Mouse (Mus musculus) E14TG2a.4 (cell line): ENCODE results near the gene Grm4.

Experiments used
- CTCF ChIP-seq: conservative IDR thresholded peaks from 2 replicates; pipeline ENCODE4 v1.5.1; 2014; ENCODE audit warnings: low read length
- NANOG ChIP-seq: IDR thresholded peaks from 2 replicates; pipeline ENCODE4 v1.6.1; 2014; ENCODE audit warnings: borderline replicate concordance, low read length, mixed read lengths
- POU5F1 ChIP-seq: IDR thresholded peaks from 2 replicates; pipeline ENCODE4 v1.6.1; 2014; ENCODE audit warnings: low read length, borderline replicate concordance

DNA sequence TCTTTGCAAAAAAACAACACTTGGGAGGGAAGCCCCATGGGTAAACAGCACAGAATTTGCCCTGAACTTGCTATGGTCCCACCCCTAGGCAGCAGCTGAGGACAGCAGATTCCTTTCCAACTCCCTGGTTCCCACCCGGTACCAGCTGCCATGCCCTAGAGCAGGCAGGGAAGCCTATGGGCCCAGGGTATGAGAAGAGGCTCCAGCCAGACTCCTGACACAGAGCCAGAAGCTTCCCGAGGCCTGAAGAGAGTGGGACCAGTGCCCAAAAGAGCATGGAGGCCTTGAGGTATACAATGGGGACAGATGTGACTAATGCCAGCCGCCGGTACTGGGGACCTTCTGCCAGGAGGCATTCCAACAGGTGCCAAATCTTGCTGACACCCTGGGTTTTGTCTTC lies 114.2 kb downstream of the Grm4 start:
- no peak; the same call in 1 of the 2 replicates for TF ChIP-seq CTCF
- TF ChIP-seq POU5F1 = no peak
- TF ChIP-seq NANOG = no peak
